Mouse (Mus musculus): Measurements from ENCODE around the gene 2310079G19Rik.

GRCm38 (mm10) chr16:88647358-88647846 is 19.9 kb upstream of the 2310079G19Rik start, which contains the start of gene Krtap26-1:
- TF ChIP-seq CTCF (IDR thresholded peaks at IDR 0.05; ENCODE audit: borderline replicate concordance, extremely low read depth, insufficient read depth, insufficient read length) (no peak), POLR2A (IDR thresholded peaks at IDR 0.05; ENCODE audit: borderline replicate concordance, extremely low read depth, insufficient read depth, insufficient read length, poor library complexity, severe bottlenecking) (no peak)
